Mouse (Mus musculus) layer of hippocampus, adult 18-20 months (tissue): ENCODE measurements around the gene Olfr1053. TPM values are rescaled to one million over a fixed set of nuclear protein-coding genes. Genes with fewer than 3 reads are reported as not detected.
"Not testable (repeated sequence)": the region's sequence is repeated elsewhere in the genome, so short reads cannot be mapped to it uniquely, and the experiment has no call there.

Experiments used
- DNase-seq, 2 experiments: peaks; one replicate each; pipeline ENCODE4 v3.0.0; 2022; ENCODE audit warnings: low spot score in 2 of 2
- long read RNA-seq: library from polyadenylated mRNA; stranded (forward); transcript quantifications from one replicate; pipeline ENCODE4 v2.0.0, GENCODE M21; 2021
- total RNA-seq, 2 experiments: library from RNA; stranded (reverse); gene quantifications; 2 replicates each; pipeline ENCODE4 v1.2.3; 2021

Gene Olfr1053
- not detected for total RNA-seq
- long read RNA-seq = 0 reads

DNA sequence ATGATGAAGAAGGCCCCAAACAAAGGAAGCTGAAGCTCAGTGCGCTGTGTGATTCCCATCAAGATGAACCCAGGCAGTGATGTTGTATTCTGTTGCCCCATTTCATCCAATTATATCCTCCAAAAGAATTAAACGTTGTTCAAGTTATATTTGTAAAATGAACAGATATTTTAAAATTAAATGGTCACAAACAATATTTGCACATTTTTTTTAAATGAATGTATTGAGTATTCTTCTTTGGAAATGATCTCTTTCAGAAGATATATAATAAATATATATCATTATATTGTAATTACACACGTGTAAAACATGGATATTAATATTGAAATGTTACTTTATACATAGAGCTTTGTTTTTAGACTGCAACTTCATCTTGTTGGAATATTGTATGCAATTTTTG lies at the start of gene Olfr1053:
Olfr1053 (minus strand) TSS at position 101 of the 400 bp plus-strand sequence.
- no peak for DNase-seq

DNA sequence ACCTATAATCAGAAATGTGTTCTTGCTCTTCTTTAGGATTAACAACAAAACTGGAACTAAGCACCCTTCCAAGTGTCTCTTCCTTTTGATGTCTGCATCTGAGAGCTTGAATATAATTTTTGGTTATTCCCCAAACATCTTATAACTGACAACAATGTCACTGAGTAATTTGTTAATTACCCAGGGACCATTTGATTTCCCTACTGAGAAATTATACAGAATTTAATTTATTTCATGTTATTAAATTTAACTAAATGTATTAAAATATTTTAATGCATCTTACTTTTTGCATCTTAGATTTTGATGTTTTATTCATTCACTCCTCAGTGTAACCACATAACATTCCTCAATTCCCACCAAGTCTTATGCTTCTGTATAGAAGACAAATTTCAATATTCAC lies 47.3 kb upstream of the Olfr1053 start, which contains the start of gene Olfr1056:
Olfr1056 (minus strand) TSS at position 101 of the 400 bp plus-strand sequence.
- no peak for DNase-seq

GRCm38 (mm10) chr2:86351751-86352150 lies 36.7 kb upstream of the Olfr1053 start:
- DNase-seq = peak; percentile 13 to 60

- no peak for DNase-seq
These were observed 35.1 kb upstream of the Olfr1053 start, which contains the start of gene Olfr1055 for GRCm38 (mm10) chr2:86350184-86350583. Olfr1055 (minus strand) TSS chr2:86350284.

DNA sequence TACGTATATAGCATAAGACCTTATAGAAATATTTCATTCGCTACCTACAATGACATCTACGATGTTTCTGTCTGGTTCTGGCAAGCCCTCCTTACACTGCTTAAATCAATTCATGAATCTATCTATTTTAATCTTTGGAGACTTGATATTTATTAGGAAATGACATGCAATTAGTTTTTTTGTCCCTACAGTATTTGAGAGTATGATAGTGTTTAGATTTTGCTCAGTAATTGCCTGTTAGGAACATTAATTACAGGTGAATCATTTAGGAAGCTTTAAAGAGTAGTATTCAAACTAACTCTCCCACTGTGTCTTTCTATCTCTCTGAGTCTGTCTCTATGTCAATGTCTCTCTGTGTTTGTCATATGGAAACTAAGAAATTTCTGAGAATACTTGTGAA lies 20.2 kb upstream of the Olfr1053 start, which contains the start of gene Olfr1054:
Olfr1054 (minus strand) TSS at position 101 of the 400 bp plus-strand sequence.
- no peak for DNase-seq

DNA sequence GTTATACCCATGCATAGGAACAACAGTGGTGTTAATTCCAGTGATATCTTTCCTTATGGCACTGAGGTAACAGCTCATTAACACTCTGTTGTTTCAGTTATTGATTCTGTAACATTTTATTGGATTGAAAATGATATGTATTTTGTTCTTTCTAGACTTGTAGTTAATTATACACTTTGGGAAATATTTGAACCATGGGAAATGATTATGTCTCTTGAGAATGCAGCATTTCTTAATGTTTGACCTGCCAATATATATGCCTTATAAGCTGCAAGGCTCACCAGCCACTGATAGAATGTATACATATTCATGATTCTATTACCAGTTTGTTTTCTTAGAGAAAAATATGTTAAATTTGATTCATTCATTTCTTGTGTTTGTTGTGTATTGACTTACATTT lies 22.9 kb downstream of the Olfr1053 start, which contains the start of gene Olfr1052:
Olfr1052 (plus strand) TSS at position 301 of the 400 bp plus-strand sequence.
- no peak for DNase-seq

DNA sequence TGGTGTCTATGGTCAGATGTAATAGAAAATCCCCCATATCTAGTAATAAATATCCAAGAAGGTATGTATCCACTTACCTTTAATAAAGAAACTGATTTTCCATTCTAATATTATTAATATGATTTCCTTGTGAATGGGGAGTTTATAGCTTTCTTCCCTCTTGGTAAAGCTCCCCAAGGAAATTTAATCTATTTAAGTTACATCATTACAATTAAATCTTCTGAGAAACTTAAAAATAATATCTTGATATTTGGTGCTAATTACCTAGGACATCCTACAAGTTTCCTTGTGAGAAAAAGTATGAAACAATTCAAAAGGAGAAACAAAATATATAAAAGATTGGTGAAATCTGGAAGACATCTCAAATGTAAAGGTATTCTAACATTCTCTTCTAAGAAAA lies 36.1 kb downstream of the Olfr1053 start, which contains the start of gene Olfr1051:
Olfr1051 (minus strand) TSS at position 101 of the 400 bp plus-strand sequence.
- DNase-seq = not testable (repeated sequence)

Other genes with a start within 250 kb of the Olfr1053 start
- gene Olfr1036, start 241.3 kb downstream of the Olfr1053 start, total RNA-seq = not detected
- not detected for gene Olfr1037, start 227.9 kb downstream of the Olfr1053 start, total RNA-seq
- not detected for gene Olfr1039, start 179.4 kb downstream of the Olfr1053 start, total RNA-seq
- not detected for gene Olfr1040, start 168.6 kb downstream of the Olfr1053 start, total RNA-seq
- not detected for gene Olfr1042, start 153.4 kb downstream of the Olfr1053 start, total RNA-seq
- gene Olfr1043, start 147.8 kb downstream of the Olfr1053 start, total RNA-seq = not detected
- gene Olfr1044, start 137.5 kb downstream of the Olfr1053 start, total RNA-seq = not detected
- not detected for gene Olfr52, start 129.6 kb downstream of the Olfr1053 start, total RNA-seq
- gene Olfr1045, start 112.3 kb downstream of the Olfr1053 start, total RNA-seq = not detected
- not detected for gene Olfr1046, start 96.0 kb downstream of the Olfr1053 start, total RNA-seq
- not detected for gene Olfr1047, start 83.9 kb downstream of the Olfr1053 start, total RNA-seq
- gene Olfr1048, start 75.0 kb downstream of the Olfr1053 start, total RNA-seq = not detected
- not detected for gene Olfr1049, start 57.0 kb downstream of the Olfr1053 start, total RNA-seq
- not detected for gene Olfr1051, start 36.2 kb downstream of the Olfr1053 start, total RNA-seq
- gene Olfr1052, start 22.8 kb downstream of the Olfr1053 start, total RNA-seq = not detected
- gene Olfr1054, start 20.1 kb upstream of the Olfr1053 start, total RNA-seq = not detected
- gene Olfr1055, start 35.0 kb upstream of the Olfr1053 start, total RNA-seq = not detected
- gene Olfr1056, start 47.2 kb upstream of the Olfr1053 start, total RNA-seq = not detected
- gene Olfr1057, start 63.1 kb upstream of the Olfr1053 start, total RNA-seq = not detected
- not detected for gene Olfr1058, start 73.3 kb upstream of the Olfr1053 start, total RNA-seq
- gene Olfr1061, start 98.8 kb upstream of the Olfr1053 start, total RNA-seq = not detected
- gene Olfr1062, start 111.5 kb upstream of the Olfr1053 start, total RNA-seq = not detected
- not detected for gene Olfr1065, start 135.3 kb upstream of the Olfr1053 start, total RNA-seq
- not detected for gene Olfr1066, start 141.0 kb upstream of the Olfr1053 start, total RNA-seq
- gene Olfr228, start 172.1 kb upstream of the Olfr1053 start, total RNA-seq = not detected
- gene Olfr1076, start 193.2 kb upstream of the Olfr1053 start, total RNA-seq = not detected
- gene Olfr1079, start 227.2 kb upstream of the Olfr1053 start, total RNA-seq = not detected
- not detected for gene Olfr1080, start 243.0 kb upstream of the Olfr1053 start, total RNA-seq